Mouse (Mus musculus): Measurements from ENCODE around the gene Senp7. TPM values are rescaled to one million over a fixed set of nuclear protein-coding genes. Genes with fewer than 3 reads are reported as not detected.

The Senp7 gene
- polyA plus RNA-seq, 1 experiment from 2014 or later, result 17.2 TPM

DNA sequence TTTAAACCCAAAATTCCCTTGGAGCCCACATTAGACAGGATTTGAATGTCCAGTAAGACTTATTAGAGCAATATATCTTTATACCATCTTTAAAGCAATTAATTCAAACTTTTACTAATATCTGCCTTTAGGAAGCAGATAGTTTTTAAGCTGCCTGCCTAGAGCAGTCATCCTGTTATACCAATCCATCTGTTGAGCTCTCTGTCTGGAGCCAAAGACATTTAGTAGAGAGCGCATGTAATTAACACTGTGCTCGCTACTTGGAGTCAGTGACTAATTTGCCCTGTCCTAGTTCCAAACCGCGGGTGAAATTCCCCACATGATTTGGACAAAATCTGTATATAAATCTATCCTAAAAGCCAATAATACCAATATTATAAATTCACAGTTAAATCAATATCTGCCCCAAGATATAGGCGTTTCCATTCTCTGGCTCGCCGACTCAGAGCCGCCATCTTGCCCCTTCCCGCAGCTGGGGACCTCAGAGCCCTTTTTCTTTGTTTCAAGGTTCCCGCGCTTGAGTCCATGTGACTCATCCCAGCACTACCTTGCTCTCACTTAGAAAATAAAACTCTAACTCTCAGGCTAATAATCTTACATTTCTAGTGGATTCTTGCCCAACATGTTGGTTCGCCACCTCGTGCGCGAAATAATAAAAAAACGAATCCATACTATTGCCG is 96.9 kb downstream of the Senp7 start:
- no peak overlapping the region for H3K27ac ChIP-seq
- H3K36me3 ChIP-seq, result no peaks in the 10 kb centered on the region; the same call in 1 of the 2 replicates
- H3K27me3 ChIP-seq, result no peaks in the 10 kb centered on the region
- H3K4me2 ChIP-seq, result no peak overlapping the region
- no peak overlapping the region for H3K9ac ChIP-seq
- no peaks in the 10 kb centered on the region for H3K9me3 ChIP-seq (replicated peaks)
- ATAC-seq (replicated peaks; ENCODE audit: insufficient number of reproducible peaks, insufficient read depth, low FRiP score, low read depth), result no peak
- WGBS, result 95% methylated on average over 17 of the region's 17 CpGs
- no peaks in the 10 kb centered on the region for H3K4me1 ChIP-seq (replicated peaks)
- no peak overlapping the region for H3K4me3 ChIP-seq

DNA sequence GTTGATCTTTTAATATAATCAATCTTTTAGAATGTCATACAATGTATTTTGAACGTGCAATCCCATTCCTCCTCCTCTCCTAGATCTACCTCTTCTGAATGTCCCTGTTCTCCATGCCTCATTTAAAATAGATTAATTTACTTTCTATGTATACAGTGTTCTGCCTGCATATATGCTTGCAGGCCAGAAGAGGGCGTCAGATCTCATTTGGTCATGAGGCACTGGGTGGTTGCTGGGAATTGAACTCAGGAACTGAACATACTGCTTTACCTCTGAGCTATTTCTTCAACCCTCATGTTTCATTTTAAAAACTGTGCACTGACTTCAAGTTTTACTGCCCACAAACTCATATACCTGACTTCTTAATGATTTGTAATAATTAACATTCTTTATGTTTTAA is 99.5 kb downstream of the Senp7 start:
- Histone ChIP-seq H3K4me1 (replicated peaks) (no peaks in the 10 kb centered on the region), H3K4me2 (no peak overlapping the region), H3K9ac (no peak overlapping the region), H3K36me3 (no peaks in the 10 kb centered on the region; the same call in 1 of the 2 replicates), H3K4me3 (no peak overlapping the region), H3K9me3 (replicated peaks) (no peaks in the 10 kb centered on the region), H3K27ac (no peak overlapping the region), H3K27me3 (no peaks in the 10 kb centered on the region)
- 46% methylated on average over 2 of the region's 2 CpGs for WGBS
- ATAC-seq (replicated peaks; ENCODE audit: insufficient number of reproducible peaks, insufficient read depth, low FRiP score, low read depth), result no peak

DNA sequence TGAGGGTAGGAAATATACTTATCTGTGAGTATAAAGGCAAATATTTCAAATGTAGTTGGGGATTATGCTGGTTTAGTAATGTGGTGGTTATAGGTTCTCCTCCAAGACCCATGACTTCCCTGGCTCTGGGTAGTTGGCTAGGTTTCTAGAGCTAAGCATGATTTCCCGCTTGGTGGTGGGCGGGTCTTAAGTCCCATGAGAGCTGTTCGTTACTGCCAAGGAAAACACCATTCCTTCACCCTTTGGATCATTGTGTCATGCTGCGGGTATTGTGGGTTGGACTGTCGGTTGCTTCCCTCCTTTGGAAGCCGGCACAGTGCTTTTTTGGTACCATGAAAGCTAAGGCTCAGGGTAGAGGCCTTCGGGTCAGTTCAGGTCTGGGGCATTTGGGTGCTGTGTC is 115.3 kb downstream of the Senp7 start:
- H3K36me3 ChIP-seq, result peaks cover 3% of the 10 kb centered on the region; the same call in 1 of the 2 replicates
- no peak overlapping the region for H3K4me3 ChIP-seq
- H3K4me1 ChIP-seq (replicated peaks), result no peaks in the 10 kb centered on the region
- WGBS, result 79% methylated on average over 7 of the region's 7 CpGs
- H3K27ac ChIP-seq, result no peak overlapping the region
- no peak for ATAC-seq (replicated peaks; ENCODE audit: insufficient number of reproducible peaks, insufficient read depth, low FRiP score, low read depth)
- H3K9me3 ChIP-seq (replicated peaks), result no peaks in the 10 kb centered on the region
- H3K9ac ChIP-seq, result no peak overlapping the region
- H3K4me2 ChIP-seq, result no peak overlapping the region
- no peaks in the 10 kb centered on the region for H3K27me3 ChIP-seq

DNA sequence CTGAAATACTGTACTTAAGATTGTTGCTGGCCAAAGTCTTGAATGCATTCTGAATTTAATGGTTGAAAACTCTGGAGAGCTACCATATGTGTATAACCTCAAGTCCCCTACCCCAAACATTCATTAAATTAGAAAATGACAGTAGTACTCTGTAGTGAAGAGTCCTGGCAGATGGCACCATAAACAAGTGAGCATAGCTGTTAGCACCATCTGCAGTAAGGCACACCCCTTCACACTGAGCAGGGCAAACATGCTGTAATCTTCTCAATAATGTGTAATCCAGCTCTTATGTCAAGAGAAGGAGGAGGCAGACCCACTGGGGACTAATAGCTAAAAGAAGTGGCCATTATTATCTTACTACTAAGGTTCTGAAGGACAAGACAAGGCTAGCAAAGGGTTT is 122.1 kb downstream of the Senp7 start:
- ATAC-seq (replicated peaks; ENCODE audit: insufficient number of reproducible peaks, insufficient read depth, low FRiP score, low read depth), result no peak
- no peak overlapping the region for H3K4me3 ChIP-seq
- H3K36me3 ChIP-seq, result peaks cover 25% of the 10 kb centered on the region
- H3K27me3 ChIP-seq, result no peaks in the 10 kb centered on the region
- no peaks in the 10 kb centered on the region for H3K9me3 ChIP-seq (replicated peaks)
- no peak overlapping the region for H3K27ac ChIP-seq
- no peak overlapping the region for H3K4me2 ChIP-seq
- no peaks in the 10 kb centered on the region for H3K4me1 ChIP-seq (replicated peaks)
- H3K9ac ChIP-seq, result no peak overlapping the region

DNA sequence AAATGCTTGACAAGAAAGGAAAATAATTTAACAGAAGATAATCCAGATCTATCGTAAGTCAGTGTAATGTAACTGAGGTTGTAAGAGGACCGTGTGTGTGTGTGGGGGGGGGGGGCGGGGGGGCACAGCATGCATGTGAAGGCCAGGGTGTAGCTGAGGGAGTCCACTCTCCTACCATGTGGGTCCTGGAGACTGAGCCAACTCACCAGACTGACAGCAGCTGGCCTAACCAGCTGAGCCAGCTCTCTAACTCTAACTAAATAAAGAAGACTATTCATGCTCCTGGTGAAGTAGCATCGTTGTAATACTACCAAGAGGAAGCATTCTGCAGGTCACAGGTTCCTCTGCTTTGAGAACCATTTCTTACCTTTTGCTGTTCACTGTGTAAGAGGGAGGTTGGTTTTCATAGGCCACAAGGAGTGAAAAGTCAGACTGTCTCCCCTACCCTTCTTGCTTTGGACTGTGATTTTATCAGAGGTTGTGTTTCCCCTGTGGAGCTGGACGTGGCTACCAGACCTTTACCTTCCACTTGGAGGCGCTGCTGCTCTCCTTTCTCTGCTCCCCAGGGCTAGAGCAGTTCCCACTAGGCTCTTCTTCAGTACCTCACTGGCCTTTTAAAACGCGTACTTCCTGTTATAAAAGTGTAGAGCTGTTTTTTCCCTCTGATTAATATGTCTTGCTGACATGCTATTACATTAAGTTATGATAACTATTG is 127.9 kb downstream of the Senp7 start:
- ATAC-seq (replicated peaks; ENCODE audit: insufficient number of reproducible peaks, insufficient read depth, low FRiP score, low read depth), result no peak
- Histone ChIP-seq H3K27me3 (no peaks in the 10 kb centered on the region), H3K9me3 (replicated peaks) (no peaks in the 10 kb centered on the region), H3K9ac (no peak overlapping the region), H3K4me2 (no peak overlapping the region), H3K27ac (no peak overlapping the region), H3K4me3 (no peak overlapping the region), H3K36me3 (peaks cover 17% of the 10 kb centered on the region), H3K4me1 (replicated peaks) (no peaks in the 10 kb centered on the region)
- 68% methylated on average over 8 of the region's 8 CpGs for WGBS

DNA sequence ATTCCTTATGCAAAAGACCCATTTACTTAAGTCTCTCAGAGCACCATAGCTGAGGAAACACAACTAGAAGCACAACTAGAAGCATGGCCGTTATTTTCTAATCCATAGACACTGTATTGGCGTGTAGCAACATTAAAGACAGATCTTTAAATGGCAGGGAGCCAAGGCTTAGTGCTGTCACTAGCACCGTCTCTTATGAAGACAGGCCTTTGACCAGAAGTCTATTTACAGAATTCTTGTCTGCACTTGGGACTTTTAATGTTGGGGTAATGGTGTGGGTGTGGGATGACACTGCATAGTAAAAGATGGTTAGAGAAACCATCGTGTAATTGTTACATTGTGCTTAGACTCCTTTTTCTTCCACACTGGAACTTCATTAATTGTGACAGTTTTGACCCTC is 138.7 kb downstream of the Senp7 start:
- no peaks in the 10 kb centered on the region for H3K9me3 ChIP-seq (replicated peaks)
- H3K4me2 ChIP-seq, result no peak overlapping the region
- peaks cover 28% of the 10 kb centered on the region for H3K36me3 ChIP-seq
- no peak overlapping the region for H3K4me3 ChIP-seq
- H3K9ac ChIP-seq, result no peak overlapping the region
- H3K27me3 ChIP-seq, result no peaks in the 10 kb centered on the region
- H3K4me1 ChIP-seq (replicated peaks), result 0 out of 2 replicates have a peak, but pooled peaks cover 3% of the 10 kb centered on the region
- no peak overlapping the region for H3K27ac ChIP-seq
- no peak for ATAC-seq (replicated peaks; ENCODE audit: insufficient number of reproducible peaks, insufficient read depth, low FRiP score, low read depth)
- 50% methylated on average over 4 of the region's 4 CpGs for WGBS

DNA sequence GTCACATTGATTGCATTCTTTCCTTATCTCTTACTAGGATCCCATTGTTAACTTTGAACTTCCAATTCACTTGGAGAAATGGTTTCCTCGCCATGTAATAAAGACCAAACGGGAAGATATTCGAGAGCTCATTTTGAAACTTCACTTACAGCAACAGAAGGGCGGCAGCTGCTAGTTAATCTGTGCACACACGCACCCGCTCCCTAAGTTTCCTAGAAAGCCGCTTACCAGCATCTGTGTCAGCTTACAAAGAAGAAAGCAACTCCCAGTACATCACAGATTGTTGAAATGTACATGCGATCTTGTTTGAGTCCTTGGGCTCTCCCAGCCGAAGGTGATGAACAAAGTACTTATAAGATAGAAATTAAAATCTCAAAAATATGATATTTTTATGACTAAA is 140.1 kb downstream of the Senp7 start:
- 86% methylated on average over 9 of the region's 9 CpGs for WGBS
- H3K27ac ChIP-seq, result no peak overlapping the region
- H3K4me2 ChIP-seq, result no peak overlapping the region
- ATAC-seq (replicated peaks; ENCODE audit: insufficient number of reproducible peaks, insufficient read depth, low FRiP score, low read depth), result no peak
- no peaks in the 10 kb centered on the region for H3K27me3 ChIP-seq
- H3K4me3 ChIP-seq, result no peak overlapping the region
- peaks cover 27% of the 10 kb centered on the region for H3K36me3 ChIP-seq
- H3K9me3 ChIP-seq (replicated peaks), result no peaks in the 10 kb centered on the region
- H3K4me1 ChIP-seq (replicated peaks), result 0 out of 2 replicates have a peak, but pooled peaks cover 3% of the 10 kb centered on the region
- no peak overlapping the region for H3K9ac ChIP-seq

DNA sequence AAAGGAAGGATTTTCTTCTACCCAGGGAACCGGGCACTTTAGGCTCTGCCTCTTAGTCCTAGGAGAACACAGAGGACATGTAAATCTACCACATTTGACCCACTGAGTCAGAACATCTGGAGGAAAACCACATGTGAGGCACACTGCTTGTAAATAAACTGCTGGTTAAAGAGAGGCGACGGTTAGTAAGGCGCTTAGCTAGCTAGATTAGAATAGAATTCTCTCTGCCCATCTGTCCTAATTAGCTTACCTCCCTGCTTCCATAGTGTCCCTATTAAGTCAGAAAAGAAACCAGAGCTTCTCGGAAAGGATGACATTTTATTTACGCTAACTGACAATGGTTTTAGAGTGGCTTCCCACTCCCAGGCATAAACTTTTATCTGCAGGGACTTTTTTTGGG is 155.9 kb downstream of the Senp7 start, which contains the start of gene Impg2:
TSS of gene Impg2 (plus strand) at position 263 of the 400 bp plus-strand sequence.
- 65% methylated on average over 6 of the region's 6 CpGs for WGBS
- Histone ChIP-seq H3K27ac (no peak within 1 kb of the TSS), H3K27me3 (no peaks in the 10 kb centered on the region), H3K4me3 (no peak within 1 kb of the TSS), H3K4me1 (replicated peaks) (no peaks in the 10 kb centered on the region), H3K9ac (no peak within 1 kb of the TSS), H3K36me3 (no peaks in the 10 kb centered on the region), H3K4me2 (no peak within 1 kb of the TSS), H3K9me3 (replicated peaks) (no peaks in the 10 kb centered on the region)
- ATAC-seq (replicated peaks; ENCODE audit: insufficient number of reproducible peaks, insufficient read depth, low FRiP score, low read depth), result no peak

DNA sequence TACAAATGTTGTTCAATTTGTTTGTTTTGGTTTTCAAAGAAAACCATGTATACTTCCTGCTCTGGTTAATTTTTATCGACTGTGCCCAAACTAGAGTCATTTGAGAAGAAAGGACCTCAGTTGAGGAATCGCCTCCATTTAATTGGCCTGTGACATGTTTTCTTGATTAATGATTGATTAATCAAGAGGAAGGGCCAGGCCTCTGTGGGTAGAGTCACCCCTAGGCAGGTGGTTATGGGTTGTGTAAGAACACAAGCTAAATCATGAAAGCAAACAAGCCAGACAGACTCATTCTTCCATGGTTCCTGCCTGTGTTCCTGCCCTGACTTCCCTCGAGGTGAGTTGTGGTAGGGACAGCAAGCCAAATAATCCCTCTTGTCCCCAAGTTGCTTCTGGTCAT is 164.6 kb downstream of the Senp7 start:
- no peaks in the 10 kb centered on the region for H3K36me3 ChIP-seq
- no peak overlapping the region for H3K4me3 ChIP-seq
- 71% methylated on average over 3 of the region's 3 CpGs for WGBS
- no peak for ATAC-seq (replicated peaks; ENCODE audit: insufficient number of reproducible peaks, insufficient read depth, low FRiP score, low read depth)
- no peak overlapping the region for H3K9ac ChIP-seq
- no peaks in the 10 kb centered on the region for H3K27me3 ChIP-seq
- no peak overlapping the region for H3K4me2 ChIP-seq
- H3K27ac ChIP-seq, result no peak overlapping the region
- no peaks in the 10 kb centered on the region for H3K4me1 ChIP-seq (replicated peaks)
- no peaks in the 10 kb centered on the region for H3K9me3 ChIP-seq (replicated peaks)

DNA sequence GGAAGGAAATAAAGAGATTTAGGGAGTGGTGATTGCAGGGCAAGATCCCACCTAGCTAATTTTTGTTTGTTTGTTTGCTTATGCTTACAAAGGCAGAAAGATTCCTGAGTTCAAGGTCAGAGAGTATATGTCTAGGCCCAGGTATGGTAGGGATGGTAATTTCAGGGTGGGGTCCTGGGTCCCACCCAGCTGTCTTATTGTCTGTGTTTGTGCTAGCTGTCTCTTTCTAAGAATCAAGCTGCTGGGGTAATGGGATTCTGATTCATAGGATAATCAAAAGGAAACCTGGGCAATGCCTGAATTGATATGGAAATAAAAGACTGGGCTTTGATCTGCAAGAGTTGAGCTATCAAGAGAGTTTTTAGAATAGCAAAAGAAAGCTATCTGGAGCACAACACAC is 179.5 kb downstream of the Senp7 start:
- H3K9me3 ChIP-seq (replicated peaks), result no peaks in the 10 kb centered on the region
- no peaks in the 10 kb centered on the region for H3K27me3 ChIP-seq
- no peaks in the 10 kb centered on the region for H3K4me1 ChIP-seq (replicated peaks)
- H3K4me3 ChIP-seq, result no peak overlapping the region
- no peak overlapping the region for H3K9ac ChIP-seq
- ATAC-seq (replicated peaks; ENCODE audit: insufficient number of reproducible peaks, insufficient read depth, low FRiP score, low read depth), result no peak
- no peak overlapping the region for H3K4me2 ChIP-seq
- no peaks in the 10 kb centered on the region for H3K36me3 ChIP-seq
- no peak overlapping the region for H3K27ac ChIP-seq

DNA sequence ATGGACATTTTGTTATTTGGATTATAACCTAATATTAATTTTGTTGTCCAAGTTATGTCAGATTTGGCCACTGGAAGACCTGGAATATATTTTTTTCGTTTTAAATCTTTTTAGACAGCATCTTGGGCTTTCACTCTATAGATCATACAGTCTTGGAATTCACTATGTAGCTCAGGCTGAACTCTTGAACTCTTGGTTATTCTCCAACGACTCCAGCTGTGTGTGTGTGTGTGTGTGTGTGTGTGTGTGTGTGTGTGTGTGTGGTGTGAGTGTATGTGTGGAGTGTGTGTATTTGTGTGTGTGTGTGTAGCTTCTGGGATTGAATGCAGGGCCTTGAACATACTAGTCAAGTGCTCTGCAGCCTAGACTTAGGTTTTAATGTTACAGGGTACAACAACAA is 181.3 kb downstream of the Senp7 start:
- ATAC-seq (replicated peaks; ENCODE audit: insufficient number of reproducible peaks, insufficient read depth, low FRiP score, low read depth), result no peak
- Histone ChIP-seq H3K9me3 (replicated peaks) (no peaks in the 10 kb centered on the region), H3K27ac (no peak overlapping the region), H3K4me2 (no peak overlapping the region), H3K36me3 (no peaks in the 10 kb centered on the region), H3K9ac (no peak overlapping the region), H3K4me3 (no peak overlapping the region), H3K4me1 (replicated peaks) (no peaks in the 10 kb centered on the region), H3K27me3 (no peaks in the 10 kb centered on the region)
- WGBS, result 43% methylated on average over 2 of the region's 2 CpGs

DNA sequence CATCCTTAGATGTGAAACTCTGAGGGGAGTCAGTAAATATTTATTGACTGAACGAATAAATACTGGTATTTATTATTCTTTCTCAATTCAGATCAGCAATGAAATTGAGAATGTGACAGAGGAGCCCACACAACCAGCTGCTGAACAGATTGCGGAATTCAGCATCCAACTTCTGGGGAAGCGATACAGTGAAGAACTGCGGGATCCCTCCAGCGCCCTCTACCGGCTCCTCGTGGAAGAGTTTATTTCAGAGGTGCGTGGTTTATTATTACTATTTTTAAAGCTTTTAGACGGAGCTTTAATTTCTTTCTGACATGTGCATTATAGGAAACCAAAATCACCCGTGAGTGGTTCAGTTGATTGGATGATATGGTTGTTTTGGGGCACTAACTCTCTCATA is 183.2 kb downstream of the Senp7 start:
- Histone ChIP-seq H3K9ac (no peak overlapping the region), H3K27me3 (no peaks in the 10 kb centered on the region), H3K4me3 (no peak overlapping the region), H3K36me3 (no peaks in the 10 kb centered on the region), H3K27ac (no peak overlapping the region), H3K4me1 (replicated peaks) (no peaks in the 10 kb centered on the region), H3K9me3 (replicated peaks) (no peaks in the 10 kb centered on the region), H3K4me2 (no peak overlapping the region)
- 48% methylated on average over 10 of the region's 10 CpGs for WGBS
- ATAC-seq (replicated peaks; ENCODE audit: insufficient number of reproducible peaks, insufficient read depth, low FRiP score, low read depth), result no peak
